Mouse (Mus musculus): Measurements from ENCODE around the gene Nectin3. TPM values are rescaled to one million over a fixed set of nuclear protein-coding genes. Genes with fewer than 3 reads are reported as not detected.

Gene Nectin3
- 10 to 100 TPM; 20.8 to 21.5 TPM for total RNA-seq (2021)

GRCm38 (mm10) chr16:46498421-46498789 lies at the start of gene Nectin3:
Gene Nectin3 (minus strand): TSS chr16:46498525.
- no peak for DNase-seq
- intact Hi-C loops (cut with DNase I) = loop anchor here (5.0 to 10.0 kb wide), 3 partner anchors 84 to 656 kb away; partner anchors contain the start of gene Cd96

GRCm38 (mm10) chr16:46538092-46538491 lies 39.8 kb upstream of the Nectin3 start:
- intact Hi-C loops (cut with DNase I) = no loop called here

DNA sequence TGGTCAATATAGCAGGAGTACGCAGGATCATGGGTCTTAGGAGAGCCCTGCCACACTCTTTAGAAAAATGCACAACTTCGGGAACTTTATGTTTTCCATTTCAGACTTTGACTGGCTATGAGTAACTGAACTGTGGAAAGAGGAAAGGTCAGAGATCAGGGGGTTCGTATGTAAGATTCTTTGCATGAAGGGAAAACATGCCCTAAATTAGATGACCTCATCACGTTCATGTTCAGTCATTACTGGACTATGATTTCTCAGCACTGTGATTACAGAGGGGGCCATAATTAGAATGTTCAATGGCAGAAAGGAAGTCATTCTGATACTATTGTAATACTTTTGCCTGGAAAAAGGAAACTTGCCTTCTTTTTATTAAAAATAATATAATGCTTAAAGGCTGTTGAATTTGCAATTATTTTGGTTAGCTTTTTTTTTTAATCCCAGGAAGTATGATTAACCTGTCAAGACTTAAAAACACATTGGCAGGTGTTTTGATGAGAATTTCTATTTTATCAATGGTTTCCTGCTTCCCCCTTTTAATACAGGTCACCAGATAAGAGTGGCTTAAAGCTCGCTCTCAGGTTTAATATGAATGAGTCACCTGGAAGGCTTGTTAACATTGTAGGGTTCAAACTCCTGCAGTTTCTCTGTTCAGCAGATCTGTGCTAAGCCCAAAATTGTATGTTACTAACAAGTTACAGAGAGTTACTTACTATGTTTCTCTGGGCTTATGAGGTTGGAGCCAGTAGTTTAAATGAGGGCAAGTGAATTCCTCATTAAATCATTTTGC lies 34.3 kb upstream of the Nectin3 start:
- intact Hi-C loops (cut with DNase I) = no loop called here
- no peak for DNase-seq

More at GRCm38 (mm10) chr16:46538092-46538491, 39.8 kb upstream of the Nectin3 start:
- DNase-seq = no peak

- intact Hi-C loops (cut with DNase I) = no loop called here
These were observed 32.7 kb upstream of the Nectin3 start for GRCm38 (mm10) chr16:46531023-46531422.

DNA sequence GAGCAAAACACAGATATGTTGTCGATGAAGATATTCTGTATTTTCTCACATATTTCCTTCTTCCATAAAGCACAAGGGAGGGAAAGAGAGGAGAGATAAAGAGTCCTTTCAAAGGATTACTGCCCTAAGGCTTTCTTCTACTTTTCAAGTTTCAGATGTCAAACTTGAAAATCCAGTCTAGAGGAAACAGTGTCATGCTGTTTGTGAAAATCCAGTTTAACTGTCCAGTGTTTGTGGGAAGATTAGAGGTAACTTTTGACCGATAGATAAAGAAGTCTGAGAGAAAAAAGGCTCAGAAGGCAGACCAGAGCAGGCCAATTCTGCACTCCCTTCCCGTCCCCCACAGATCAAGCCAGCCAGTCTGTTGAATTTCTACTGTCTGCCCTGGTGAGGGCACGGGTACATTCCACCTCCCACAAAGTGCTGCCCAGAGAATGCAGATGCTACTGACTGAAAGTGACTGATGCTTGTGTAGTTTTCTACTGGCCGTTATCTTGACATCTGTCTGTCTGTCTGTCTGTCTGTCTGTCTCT lies 22.6 kb upstream of the Nectin3 start:
- intact Hi-C loops (cut with DNase I) = no loop called here
- DNase-seq = no peak

More at GRCm38 (mm10) chr16:46531023-46531422, 32.7 kb upstream of the Nectin3 start:
- DNase-seq = no peak

GRCm38 (mm10) chr16:46519606-46520005 lies 21.3 kb upstream of the Nectin3 start:
- DNase-seq = no peak
- intact Hi-C loops (cut with DNase I) = no loop called here

DNA sequence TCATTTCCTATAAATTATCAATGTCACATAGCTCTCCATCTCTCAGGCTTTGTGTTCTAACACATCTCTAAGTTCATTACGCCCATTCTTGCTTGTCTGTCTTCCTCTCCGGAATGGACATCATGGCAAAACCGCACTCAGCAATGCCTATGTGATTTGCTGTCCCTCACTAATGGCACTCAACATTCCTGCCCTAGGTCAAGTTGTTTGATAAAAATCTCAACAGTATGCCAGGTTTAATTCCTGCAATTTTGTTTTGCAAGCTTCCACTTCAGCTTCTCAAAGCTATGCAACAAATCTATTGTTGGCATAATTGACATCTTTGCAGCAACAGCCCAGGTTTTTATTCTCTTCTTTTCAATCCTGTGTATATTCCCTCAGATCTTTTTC lies 9.6 kb upstream of the Nectin3 start:
- no peak for DNase-seq
- intact Hi-C loops (cut with DNase I) = no loop called here

- DNase-seq = no peak
- intact Hi-C loops (cut with DNase I) = no loop called here
These were observed 9.1 kb upstream of the Nectin3 start for GRCm38 (mm10) chr16:46507260-46507943.

GRCm38 (mm10) chr16:46504006-46504405 lies 5.7 kb upstream of the Nectin3 start:
- DNase-seq = no peak
- intact Hi-C loops (cut with DNase I) = no loop called here

GRCm38 (mm10) chr16:46502311-46502710 lies 4.0 kb upstream of the Nectin3 start:
- no peak for DNase-seq
- intact Hi-C loops (cut with DNase I) = no loop called here

DNA sequence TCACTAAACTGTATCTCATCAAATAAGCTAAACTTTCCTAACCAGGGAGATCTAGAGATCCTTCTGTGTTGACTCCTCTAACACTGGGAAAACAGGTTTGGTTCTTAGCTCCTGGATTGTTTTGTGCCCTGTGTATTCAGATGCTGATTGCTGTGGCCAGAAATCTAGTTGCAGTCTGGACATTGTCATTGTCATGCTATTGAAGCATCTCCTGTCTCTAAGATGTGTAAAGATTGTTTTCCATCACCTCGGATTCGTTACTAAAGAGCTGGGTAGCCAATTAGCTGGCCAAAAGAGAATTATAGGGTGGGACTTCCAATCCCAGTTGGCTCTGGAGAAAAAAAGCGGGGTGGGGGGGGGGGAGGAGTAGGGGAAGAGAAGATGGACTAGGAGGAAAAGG lies 2.4 kb upstream of the Nectin3 start:
- intact Hi-C loops (cut with DNase I) = no loop called here
- DNase-seq = no peak

GRCm38 (mm10) chr16:46497686-46498420 lies 472 bp downstream of the Nectin3 start:
- intact Hi-C loops (cut with DNase I) = loop anchor here (5.0 to 10.0 kb wide), 3 partner anchors 84 to 656 kb away; partner anchors contain the start of gene Cd96
- DNase-seq = no peak

GRCm38 (mm10) chr16:46496889-46497685 lies 1.2 kb downstream of the Nectin3 start:
- intact Hi-C loops (cut with DNase I) = loop anchor here (5.0 to 10.0 kb wide), 3 partner anchors 85 to 655 kb away; partner anchors contain the start of gene Cd96
- peak; percentile 93 to 95 for DNase-seq

DNA sequence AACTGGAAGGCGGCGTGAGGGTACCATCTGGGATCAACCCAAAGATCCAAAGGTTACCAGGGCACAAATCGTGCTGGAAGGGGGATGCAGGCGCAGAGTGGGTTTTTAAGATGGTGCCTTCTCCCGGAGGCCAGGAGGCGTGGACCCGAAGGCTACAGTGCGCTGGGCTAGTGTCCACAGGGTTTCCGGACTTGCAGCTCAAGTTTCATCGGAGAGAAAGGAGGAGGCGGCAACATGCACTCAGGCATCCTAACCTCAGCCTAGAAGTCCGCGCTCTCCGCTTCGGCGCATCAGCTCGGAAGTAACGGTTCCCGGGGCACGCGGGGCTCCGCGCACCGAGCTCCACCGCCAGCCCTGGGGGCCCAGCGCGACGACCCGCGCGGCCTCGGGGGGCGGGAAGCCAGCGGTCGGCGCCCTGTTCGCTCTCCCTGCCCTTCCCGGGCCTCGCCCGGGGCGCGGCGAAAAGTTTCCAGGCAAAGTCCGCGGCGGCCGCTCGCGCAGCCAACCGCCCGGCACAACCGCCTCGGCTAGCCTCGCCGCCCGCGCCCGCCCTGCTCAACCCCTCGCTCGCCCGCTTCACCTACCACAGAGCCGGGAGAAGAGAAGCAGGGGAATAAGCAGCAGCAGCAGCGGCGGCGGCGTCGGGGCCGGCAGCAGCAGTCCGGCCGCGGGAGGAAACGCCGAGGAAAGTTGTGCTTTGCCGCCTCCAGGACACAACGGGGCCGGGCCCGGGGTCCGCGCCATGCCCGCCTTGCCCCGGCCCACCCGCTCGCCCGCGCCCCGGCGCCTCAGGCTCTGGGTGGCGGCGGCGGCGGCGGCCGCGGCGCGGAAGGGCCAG lies 2.1 kb downstream of the Nectin3 start:
- intact Hi-C loops (cut with DNase I) = loop anchor here (5.0 to 10.0 kb wide), 3 partner anchors 86 to 654 kb away; partner anchors contain the start of gene Cd96
- peak; percentile 73 to 75 for DNase-seq

DNA sequence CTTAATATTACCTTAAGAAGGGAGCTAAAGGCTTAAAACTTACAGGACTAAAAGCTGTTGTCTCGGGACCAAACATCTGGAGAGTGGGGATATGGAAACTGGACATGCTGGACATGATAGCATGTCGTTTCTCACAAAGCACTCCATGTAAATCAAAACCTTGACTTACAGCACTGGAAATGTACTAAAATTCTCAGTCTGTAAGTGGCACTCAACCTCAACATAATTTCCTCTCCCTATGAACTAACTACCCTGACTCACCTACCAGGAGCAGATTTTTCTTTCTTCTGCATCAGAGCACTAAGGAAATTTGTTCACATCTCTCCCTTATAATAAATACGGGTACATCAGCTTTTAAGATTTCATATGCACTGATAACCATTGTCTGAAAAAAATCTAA lies 3.1 kb downstream of the Nectin3 start:
- intact Hi-C loops (cut with DNase I) = loop anchor here (5.0 to 10.0 kb wide), 3 partner anchors 87 to 653 kb away; partner anchors contain the start of gene Cd96

DNA sequence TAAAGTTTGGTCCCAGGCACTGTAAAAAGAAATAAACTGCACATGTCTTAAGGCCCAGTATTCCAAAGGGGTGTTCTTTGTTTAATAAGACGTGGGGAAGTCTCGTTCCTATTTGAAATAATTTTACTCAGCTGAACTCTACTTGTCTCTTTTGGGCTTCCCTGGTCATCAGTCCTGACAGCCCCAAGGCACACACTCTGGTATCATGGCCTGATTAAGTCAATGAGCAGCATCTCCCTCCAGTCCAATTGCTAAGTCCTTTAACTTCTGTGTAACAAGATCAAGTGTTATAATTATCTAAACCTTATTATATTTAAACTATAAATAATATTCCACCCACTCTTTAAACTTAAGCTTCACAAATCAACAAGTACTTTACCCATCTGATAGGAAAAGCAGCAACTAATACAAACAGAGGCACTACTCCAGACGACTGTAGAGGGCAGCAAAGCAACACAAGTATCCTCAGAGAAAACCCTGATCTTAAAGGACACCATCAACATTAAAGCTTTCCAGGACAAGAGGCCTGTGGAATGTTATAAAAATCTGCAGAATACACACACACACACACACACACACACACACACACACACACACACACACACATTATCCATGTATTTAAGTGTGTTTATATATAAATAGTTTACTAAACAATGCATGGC lies 10.8 kb downstream of the Nectin3 start:
- intact Hi-C loops (cut with DNase I) = loop anchor here (5.0 kb wide), 3 partner anchors 440 to 1395 kb away; no protein-coding TSS in a partner anchor

More for the DNA sequence above, 3.1 kb downstream of the Nectin3 start:
- DNase-seq = no peak

DNA sequence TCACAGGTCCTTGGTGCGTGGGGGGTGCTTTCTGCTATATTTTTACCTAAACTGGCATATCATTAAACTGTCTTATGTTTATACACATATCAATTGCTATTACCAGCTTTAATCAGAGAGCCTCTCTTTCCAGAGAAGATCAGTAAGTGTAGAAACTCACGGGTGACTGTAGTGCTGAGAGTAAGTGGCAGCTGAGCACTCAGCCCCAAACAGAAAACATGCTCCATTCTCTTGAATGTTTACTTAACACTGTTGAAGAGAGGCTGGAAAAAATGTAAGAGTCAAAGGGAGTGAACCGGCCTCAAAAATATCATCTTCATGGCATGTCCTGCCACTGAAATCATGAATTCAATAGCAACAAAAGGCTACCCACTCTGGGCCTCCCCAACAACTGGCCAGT lies 21.0 kb downstream of the Nectin3 start:
- no peak for DNase-seq
- intact Hi-C loops (cut with DNase I) = no loop called here

More for the DNA sequence above, 10.8 kb downstream of the Nectin3 start:
- DNase-seq = peak; percentile 66 to 80

DNA sequence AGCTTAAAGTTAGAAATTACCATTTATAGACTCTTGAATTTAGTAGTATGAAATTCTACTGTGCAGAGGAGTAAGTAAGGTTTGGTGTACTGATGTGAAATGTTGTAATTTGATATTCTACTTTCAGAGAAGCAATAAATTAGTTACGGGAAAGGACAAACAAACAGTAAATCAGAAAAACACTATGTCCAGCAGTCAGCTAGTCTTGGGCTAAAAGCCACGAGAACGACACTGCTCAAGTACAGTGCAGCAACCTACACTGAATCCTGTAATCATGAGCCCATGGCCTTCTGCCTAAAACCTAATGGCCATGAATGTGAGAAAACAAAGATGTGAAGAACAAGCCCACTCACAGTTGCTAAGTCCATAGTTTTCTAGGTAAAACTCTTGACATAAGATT lies 46.9 kb downstream of the Nectin3 start:
- intact Hi-C loops (cut with DNase I) = no loop called here
- no peak for DNase-seq

All from heart, postnatal 10 days (tissue).